Mouse (Mus musculus) ES-E14 (cell line): ENCODE data around the gene Fbxw2. TPM values are rescaled to one million over a fixed set of nuclear protein-coding genes. Genes with fewer than 3 reads are reported as not detected.

Experiments used
- DNase-seq: peaks from one replicate; pipeline ENCODE4 v3.0.0-alpha.2; 2013; ENCODE audit warnings: low read depth, low spot score
- H3K27ac ChIP-seq: 2 replicates; pipeline ENCODE4 v1.5.1; 2012; ENCODE audit warnings: low read depth, mild to moderate bottlenecking, low read length, moderate library complexity, mixed read lengths; ENCODE audit not compliant: poor library complexity, insufficient read depth, severe bottlenecking
- H3K36me3 ChIP-seq: 2 replicates; pipeline ENCODE4 v1.6.1; 2012; ENCODE audit warnings: mild to moderate bottlenecking, low read length, moderate library complexity, mixed read lengths; ENCODE audit not compliant: control insufficient read depth, poor library complexity, insufficient read depth, severe bottlenecking
- H3K4me1 ChIP-seq, 2 experiments: fragments of 150-350 bp in 1 of 2; sonication (generic) in 1 of 2; 2 replicates each; pipeline ENCODE4 v1.6.1; 2012; ENCODE audit warnings: low read length in 2 of 2, mild to moderate bottlenecking in 1 of 2, mixed read lengths in 1 of 2; ENCODE audit not compliant: control insufficient read depth in 2 of 2, insufficient read depth in 2 of 2, poor library complexity in 1 of 2
- H3K4me3 ChIP-seq, 2 experiments: fragments of 150-350 bp in 1 of 2; sonication (generic) in 1 of 2; 2 replicates each; pipeline ENCODE4 v1.5.1; 2012; ENCODE audit warnings: low read length in 2 of 2, low read depth in 1 of 2, mild to moderate bottlenecking in 1 of 2, mixed read lengths in 1 of 2; ENCODE audit not compliant: insufficient read depth in 1 of 2, poor library complexity in 1 of 2, severe bottlenecking in 1 of 2
- H3K9ac ChIP-seq: 2 replicates; pipeline ENCODE4 v1.6.1; 2012; ENCODE audit warnings: low read depth, mild to moderate bottlenecking, low read length, mixed read lengths; ENCODE audit not compliant: poor library complexity, insufficient read depth, severe bottlenecking
- H3K9me3 ChIP-seq: fragments of 150-350 bp; sonication (generic); 2 replicates; pipeline ENCODE4 v1.6.1; 2012; ENCODE audit warnings: low read depth, mild to moderate bottlenecking, low read length; ENCODE audit not compliant: control insufficient read depth, insufficient read depth
- CHD2 ChIP-seq: IDR thresholded peaks from 2 replicates; pipeline ENCODE4 v1.6.1; 2014; ENCODE audit warnings: mild to moderate bottlenecking, low read depth, low read length, inconsistent platforms
- HCFC1 ChIP-seq: IDR thresholded peaks from 2 replicates; pipeline ENCODE4 v1.6.1; 2012; ENCODE audit warnings: low read length, inconsistent platforms, borderline replicate concordance; ENCODE audit not compliant: insufficient read depth
- MAFK ChIP-seq: IDR thresholded peaks from 2 replicates; pipeline ENCODE4 v1.6.1; 2014; ENCODE audit warnings: mild to moderate bottlenecking, low read depth, low read length, inconsistent platforms; ENCODE audit not compliant: insufficient read depth
- ZC3H11A ChIP-seq: IDR thresholded peaks from 2 replicates; pipeline ENCODE4 v1.6.1; 2012; ENCODE audit warnings: low read depth, mild to moderate bottlenecking, inconsistent platforms, low read length, borderline replicate concordance
- ZNF384 ChIP-seq: IDR thresholded peaks from 2 replicates; pipeline ENCODE4 v1.6.1; 2012; ENCODE audit warnings: low read depth, low read length, inconsistent platforms
- in situ Hi-C, 2 experiments: fragments of 600-800 bp; cut with MboI; formaldehyde crosslinking; loops; one replicate each; pipeline ENCODE4 v1.15.1; 2025; ENCODE audit warnings: low sequenced_read_pairs in 2 of 2, inconsistent platforms in 1 of 2; ENCODE audit not compliant: unreplicated experiment in 2 of 2
- total RNA-seq: library from RNA; depleted of rRNA; stranded (reverse); fragments of 300-350 nt; gene quantifications from 2 replicates; pipeline ENCODE4 v1.2.3, GENCODE M21; 2012

Gene Fbxw2
- total RNA-seq, 1 experiment, result 57.2 TPM

- no peak for TF ChIP-seq CHD2
- peak; percentile 56; the same call in 1 of the 2 replicates for TF ChIP-seq MAFK
- Histone ChIP-seq H3K9me3 (no peaks in the 10 kb centered on the region), H3K9ac (peak overlapping the region; percentile 67), H3K27ac (no peak overlapping the region), H3K4me3 (peak overlapping the region; percentile 60 to 72), H3K36me3 (peaks cover 10% of the 10 kb centered on the region), H3K4me1 (peaks cover 0 to 5% of the 10 kb centered on the region in 2 experiments; a peak in 1 of 4 replicates)
- in situ Hi-C loops, result no loop called here
- DNase-seq, result no peak
These were observed 43.6 kb upstream of the Fbxw2 start for GRCm38 (mm10) chr2:34869680-34870079.

DNA sequence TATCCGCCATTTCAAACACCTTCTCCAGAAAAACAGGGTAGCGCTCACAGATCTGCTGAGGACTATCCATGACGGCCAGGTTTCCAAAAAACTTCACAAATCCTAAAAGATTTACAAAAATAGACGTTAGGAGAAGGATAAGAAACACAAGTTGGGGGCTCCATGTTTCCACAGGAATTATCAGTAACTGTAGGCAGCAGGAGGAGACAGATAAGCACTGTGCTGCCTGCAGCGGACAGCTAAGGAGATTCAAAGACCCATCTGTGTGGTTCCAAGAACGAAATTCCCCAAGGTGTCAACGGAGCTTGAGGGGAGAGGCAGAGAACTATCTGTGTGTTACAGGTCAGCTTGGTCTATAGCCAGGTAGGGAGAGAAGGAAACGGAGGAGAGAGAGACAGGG is 31.6 kb upstream of the Fbxw2 start:
- in situ Hi-C loops, result no loop called here
- Histone ChIP-seq H3K4me3 (no peak overlapping the region), H3K9ac (no peak overlapping the region), H3K36me3 (peaks cover 55% of the 10 kb centered on the region), H3K4me1 (no peaks in the 10 kb centered on the region), H3K9me3 (no peaks in the 10 kb centered on the region), H3K27ac (no peak overlapping the region)
- TF ChIP-seq ZNF384, result no peak
- no peak for TF ChIP-seq HCFC1
- TF ChIP-seq ZC3H11A, result no peak
- TF ChIP-seq MAFK, result no peak
- no peak for TF ChIP-seq CHD2
- no peak for DNase-seq

- in situ Hi-C loops, result no loop called here
These were observed 29.2 kb upstream of the Fbxw2 start for GRCm38 (mm10) chr2:34855265-34855664.

DNA sequence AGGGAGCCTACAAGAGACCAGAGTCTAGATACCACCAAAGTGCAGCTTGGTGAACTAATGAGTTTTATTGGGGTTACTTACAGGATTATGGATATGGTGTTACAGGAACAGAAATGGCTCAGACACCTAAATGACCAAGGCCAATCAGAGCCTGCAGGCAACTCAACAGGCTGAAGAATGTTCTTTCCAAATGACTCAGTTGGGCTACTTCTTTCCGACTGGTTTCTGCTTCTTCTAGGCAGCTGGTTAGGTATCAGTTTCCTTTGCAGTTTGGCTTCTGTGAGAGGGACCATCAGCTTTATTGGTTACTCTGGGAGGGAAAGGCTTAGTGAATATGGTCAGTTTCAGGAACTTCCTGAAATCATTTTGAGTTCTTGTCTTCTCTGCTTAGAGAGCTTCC is 21.6 kb upstream of the Fbxw2 start:
- no peak for DNase-seq
- Histone ChIP-seq H3K9me3 (no peaks in the 10 kb centered on the region), H3K27ac (no peak overlapping the region), H3K4me3 (no peak overlapping the region), H3K36me3 (peaks cover 12% of the 10 kb centered on the region), H3K9ac (no peak overlapping the region), H3K4me1 (peaks cover 0 to 5% of the 10 kb centered on the region in 2 experiments; a peak in 2 of 4 replicates)
- in situ Hi-C loops, result loop anchor here in 1 of 2 experiments (25.0 kb wide), 1 partner anchor 265 kb away; the partner anchor contains the start of genes AI182371 and Cntrl
- TF ChIP-seq CHD2, result no peak
- TF ChIP-seq MAFK, result no peak
- TF ChIP-seq ZC3H11A, result no peak
- TF ChIP-seq HCFC1, result no peak
- TF ChIP-seq ZNF384, result no peak

More at GRCm38 (mm10) chr2:34855265-34855664, 29.2 kb upstream of the Fbxw2 start:
- TF ChIP-seq ZNF384, result no peak
- no peak for TF ChIP-seq ZC3H11A
- H3K9ac ChIP-seq, result no peak overlapping the region
- no peak overlapping the region for H3K4me3 ChIP-seq
- peaks cover 57% of the 10 kb centered on the region for H3K36me3 ChIP-seq
- H3K27ac ChIP-seq, result no peak overlapping the region
- DNase-seq, result no peak
- H3K4me1 ChIP-seq, result no peaks in the 10 kb centered on the region
- no peaks in the 10 kb centered on the region for H3K9me3 ChIP-seq

- no peak overlapping the region for H3K9ac ChIP-seq
- H3K4me1 ChIP-seq, result peaks cover 0 to 5% of the 10 kb centered on the region in 2 experiments; a peak in 2 of 4 replicates
- no peak overlapping the region for H3K27ac ChIP-seq
- H3K4me3 ChIP-seq, result no peak overlapping the region
- H3K36me3 ChIP-seq, result no peaks in the 10 kb centered on the region
- no peaks in the 10 kb centered on the region for H3K9me3 ChIP-seq
- TF ChIP-seq MAFK (no peak), ZC3H11A (no peak), CHD2 (no peak), ZNF384 (no peak), HCFC1 (no peak)
- in situ Hi-C loops, result loop anchor here in 1 of 2 experiments (25.0 kb wide), 1 partner anchor 269 kb away; the partner anchor contains the start of genes AI182371 and Cntrl
- no peak for DNase-seq
These were observed 17.3 kb upstream of the Fbxw2 start for GRCm38 (mm10) chr2:34843211-34843939.
